Mouse (Mus musculus) lung, postnatal 14 days (tissue): Measurements from ENCODE around the gene Frmd4a.

ENCODE experiments used
- DNase-seq: peaks from one replicate; pipeline ENCODE4 v3.0.0; 2021

Gene Frmd4a

DNA sequence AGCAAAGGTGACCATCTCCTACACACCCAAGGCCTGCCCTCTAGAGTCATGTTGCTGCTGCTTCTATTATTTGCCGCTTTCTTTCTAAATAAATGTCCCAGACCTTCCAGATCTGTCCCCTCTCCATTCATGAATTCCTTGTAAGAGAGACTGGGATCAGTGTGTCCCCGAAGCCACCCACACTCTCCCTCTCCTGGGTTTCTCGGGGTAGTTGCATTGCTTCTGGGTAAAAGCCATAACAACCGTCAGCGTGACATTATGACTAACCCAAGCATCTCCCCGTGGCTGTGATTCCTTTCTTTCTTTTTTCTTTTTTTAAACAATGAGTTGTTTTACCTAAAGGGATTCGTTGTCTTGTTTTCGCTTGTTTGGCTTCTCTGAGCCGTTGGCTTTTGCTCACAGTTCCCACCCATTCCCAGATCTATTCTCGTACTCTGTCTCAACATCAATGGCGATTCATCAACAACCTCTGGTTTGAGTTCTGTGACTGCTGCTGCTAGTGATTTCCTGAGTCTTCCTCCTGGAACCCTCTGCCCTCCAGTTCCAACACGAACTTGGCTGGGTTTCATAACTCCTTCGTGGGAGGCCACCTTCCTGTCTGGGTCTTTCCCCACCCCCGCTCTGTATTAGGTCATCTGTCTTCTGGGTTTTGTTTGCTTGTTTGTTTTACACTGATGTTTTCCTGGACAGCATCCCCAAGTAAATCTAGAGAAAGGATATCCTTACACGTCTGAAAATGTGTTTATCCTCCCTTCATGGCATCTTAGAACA is 483.9 kb downstream of the Frmd4a start:
- DNase-seq: peak; percentile 51

DNA sequence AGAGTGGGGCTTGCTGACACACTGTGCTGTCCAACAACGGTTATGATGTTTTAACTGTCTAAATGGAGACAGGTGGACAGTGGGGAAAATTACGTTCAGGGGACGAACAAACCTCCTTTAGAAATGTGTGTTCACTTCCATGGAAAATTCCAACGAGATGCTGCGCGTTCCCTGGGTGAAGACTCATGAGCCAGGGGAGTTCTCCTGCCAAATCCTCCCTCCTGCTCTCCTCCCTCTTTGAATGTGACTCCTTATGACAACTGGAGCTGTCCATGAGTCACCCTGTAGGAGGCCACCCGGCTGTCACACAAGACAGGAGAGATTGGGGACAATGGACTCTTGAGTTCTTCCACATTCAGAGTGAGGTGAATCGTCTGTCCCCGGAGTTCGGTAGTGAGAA is 486.9 kb downstream of the Frmd4a start:
- no peak for DNase-seq

DNA sequence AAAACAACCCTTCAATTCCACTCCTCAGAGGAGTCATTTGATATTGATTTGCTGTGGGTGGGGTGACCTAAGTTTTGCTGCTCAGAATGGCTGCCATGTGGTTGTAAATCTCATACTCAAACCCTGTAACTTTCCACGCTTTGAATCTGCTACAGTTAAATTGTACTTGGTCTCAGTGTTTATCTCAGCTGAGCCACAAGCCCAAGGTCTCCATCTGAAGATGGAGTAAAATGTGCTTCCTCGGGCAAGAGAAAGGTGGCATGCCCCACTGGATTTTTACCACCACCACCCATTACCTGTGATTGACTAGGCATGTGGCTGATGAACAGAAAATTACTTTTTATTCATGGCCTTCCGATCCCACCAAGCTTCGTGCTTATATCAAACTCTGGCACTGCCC is 488.2 kb downstream of the Frmd4a start:
- DNase-seq: no peak

DNA sequence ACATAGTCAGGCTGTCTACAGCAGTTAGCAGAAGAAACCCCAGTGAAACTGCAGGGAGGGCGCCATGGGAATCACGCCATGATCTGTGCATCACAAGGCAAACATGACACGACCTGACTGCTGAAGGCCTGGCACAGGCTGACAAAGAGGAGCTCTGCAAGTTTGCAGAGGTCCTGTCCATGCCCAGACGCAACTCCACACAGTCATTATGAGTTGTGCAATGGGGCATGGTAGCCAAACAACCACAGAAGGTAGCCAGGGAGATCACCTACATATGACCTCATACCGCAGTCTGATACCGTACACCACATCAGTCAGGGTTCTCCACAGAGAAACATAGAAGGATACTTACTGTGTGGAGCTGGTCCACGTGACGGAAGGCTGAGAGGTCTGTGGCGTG is 489.1 kb downstream of the Frmd4a start:
- DNase-seq: no peak

DNA sequence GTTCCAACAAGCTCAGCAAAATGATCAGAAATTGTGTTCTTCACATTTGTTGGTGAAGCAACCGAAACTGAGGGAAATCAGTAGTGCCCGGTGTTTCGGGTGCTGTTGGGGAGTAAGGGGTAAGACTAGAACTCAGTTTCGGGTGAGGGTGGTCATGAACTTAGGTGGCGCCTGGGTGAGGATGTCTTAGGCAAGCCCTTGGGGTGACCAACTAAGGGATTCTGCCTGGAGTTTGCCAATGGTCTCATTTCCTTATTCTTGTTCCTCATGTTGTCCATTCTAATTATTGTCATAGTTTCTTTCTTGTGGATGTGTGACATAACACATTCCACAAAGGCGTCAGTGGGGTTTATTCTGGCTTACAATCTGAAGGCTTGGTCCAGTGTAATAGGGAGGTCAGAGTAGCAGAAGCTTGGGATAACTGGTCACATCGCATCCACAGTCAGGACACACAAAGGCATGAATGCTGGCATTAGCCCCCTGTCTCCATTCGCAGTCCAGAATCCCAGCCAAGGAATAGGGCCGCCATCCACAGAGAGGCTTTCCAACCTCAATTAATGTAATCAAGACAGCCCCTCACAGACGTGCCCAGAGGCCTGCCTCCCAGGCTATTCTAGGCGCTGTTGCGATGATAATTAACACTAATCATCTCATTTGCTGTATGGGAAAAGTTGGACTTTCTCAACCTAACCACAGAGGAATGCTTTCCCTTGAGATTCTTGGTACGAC is 490.5 kb downstream of the Frmd4a start:
- DNase-seq: no peak

DNA sequence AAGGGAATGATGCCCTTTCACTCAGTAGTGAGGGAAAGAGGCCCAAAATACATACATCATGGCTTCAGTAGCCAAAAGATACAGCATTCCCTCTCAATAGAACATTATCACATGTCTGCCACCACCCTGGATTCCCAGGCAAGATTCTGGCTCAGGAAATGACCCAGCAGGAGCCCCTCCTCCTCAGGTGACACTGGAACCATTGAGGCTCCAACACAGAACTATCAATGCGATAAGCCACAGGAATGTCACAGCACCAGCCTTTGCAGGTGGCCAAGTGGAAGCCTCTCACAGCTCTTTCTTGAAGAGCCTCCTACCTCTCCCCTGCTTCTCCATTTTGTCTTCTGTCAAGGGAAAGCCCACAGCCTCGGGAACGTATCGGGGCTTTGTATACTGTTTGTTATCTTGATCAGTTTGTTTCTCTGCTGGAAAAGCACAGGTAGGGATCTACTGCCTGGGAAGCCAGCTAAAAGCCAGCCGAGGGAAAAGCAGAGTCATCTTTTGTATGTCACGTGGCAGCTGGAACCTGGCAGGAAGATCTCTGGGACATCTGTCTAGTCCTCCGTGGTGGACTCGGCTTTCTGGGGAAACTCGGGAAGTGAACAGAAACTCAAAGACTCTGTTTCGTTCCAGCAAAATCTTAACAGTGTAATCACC is 491.6 kb downstream of the Frmd4a start:
- no peak for DNase-seq

DNA sequence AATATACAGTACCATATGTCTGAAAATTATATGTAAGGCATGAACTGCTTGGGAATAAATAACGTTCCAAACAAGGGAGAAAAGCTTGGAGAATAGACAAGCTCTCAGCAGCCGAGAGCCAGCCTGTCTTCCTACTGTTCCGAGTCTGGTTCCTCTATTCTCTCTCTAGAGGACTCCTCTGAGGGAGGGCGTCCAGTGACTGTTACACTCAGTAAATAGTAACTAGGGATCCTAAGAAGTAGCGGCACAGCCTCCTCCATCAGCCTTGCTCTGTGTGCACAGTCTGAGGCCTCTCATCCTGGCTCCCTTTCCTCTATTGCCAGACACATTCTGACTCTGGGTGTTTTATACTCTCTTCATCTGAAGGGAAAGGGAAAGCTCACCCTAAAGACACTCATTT is 492.2 kb downstream of the Frmd4a start:
- no peak for DNase-seq

DNA sequence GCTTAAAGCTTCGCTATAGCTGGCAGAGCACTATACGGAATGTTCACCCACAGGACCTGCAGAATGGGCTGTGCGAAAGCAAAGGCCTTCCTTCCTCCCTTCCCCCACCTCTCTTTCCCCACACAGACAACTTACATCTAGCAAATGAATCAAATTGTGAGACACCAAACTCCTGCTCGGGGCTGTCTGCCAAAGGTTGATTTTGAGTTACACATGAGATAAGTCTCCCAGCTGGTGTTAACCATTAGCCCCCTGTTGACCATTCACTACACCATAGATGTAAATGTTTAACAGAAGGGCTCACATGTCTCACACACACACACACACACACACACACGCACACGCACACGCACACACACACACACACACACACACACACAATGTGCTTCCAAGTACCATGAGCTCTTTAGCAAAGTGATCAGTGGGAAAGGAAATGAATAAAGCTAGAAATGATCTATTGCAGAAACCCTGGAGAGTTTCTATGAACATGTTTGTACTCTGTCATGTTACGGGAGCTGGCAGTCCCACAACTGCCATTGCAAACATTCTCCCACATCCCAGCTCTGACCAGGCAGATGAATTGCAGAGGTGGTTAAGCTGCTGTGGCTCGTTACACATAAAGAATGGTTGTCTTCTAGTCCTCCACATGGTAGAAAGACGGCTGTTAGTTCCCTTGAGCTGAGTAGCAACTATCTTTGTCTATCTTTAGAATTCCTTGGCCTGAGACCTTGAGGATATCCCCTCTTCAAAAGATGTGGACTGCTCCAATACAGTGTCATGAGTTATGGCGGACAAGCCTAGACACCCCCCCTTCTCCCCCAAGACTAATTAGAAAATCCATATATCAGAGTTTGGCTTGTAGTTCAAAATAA is 492.9 kb downstream of the Frmd4a start:
- no peak for DNase-seq

DNA sequence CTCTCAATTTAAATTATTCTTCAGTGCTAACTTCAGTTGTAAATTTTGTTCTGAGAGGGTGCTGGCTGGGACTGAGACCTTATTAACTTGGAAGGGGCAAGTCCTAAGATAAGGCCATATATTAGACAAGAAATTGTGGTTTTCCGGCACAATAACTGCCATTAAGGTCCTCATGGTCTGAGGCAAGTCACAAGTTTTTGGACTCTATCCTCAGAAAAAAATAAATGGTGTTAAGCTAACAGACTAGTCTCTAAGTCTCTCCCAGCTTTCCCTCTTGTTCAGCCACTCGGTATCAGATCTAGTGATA is 493.5 kb downstream of the Frmd4a start:
- no peak for DNase-seq

DNA sequence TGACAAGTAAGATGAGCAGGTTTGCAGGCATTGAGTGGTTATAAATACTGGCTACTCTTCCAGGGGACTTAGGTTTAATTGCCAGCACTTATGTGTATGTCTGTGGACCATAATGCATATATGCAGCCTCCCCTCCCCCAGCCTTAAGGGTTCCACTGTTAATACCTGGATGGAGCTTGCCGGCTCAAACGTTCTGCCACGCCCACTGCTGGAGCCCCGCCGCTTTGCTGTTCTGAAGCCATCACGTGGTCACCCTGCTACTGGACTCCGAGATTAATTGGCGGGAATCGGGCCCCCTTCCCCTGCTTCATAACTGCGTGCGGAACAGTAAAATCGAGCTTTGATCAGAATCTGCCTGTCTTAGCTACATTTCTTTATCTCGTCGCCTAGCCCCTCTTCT is 495.1 kb downstream of the Frmd4a start:
- no peak for DNase-seq

DNA sequence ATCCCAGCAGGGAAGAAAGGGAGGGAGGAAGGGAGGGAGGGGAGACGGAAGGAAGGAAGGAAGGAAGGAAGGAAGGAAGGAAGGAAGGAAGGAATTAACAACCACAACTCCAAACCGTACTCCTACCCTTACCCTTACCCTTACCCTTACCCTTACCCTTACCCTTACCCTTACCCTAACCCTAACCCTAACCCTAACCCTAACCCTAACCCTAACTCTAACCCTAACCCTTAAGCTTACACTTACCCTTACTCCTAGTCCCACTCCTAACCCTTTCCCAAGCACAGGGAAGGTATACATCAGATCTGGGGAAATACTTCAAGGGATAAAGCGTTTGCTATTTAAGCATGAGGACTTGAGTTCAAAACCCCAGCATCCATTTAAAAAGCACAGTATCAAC is 498.4 kb downstream of the Frmd4a start:
- DNase-seq: no peak

DNA sequence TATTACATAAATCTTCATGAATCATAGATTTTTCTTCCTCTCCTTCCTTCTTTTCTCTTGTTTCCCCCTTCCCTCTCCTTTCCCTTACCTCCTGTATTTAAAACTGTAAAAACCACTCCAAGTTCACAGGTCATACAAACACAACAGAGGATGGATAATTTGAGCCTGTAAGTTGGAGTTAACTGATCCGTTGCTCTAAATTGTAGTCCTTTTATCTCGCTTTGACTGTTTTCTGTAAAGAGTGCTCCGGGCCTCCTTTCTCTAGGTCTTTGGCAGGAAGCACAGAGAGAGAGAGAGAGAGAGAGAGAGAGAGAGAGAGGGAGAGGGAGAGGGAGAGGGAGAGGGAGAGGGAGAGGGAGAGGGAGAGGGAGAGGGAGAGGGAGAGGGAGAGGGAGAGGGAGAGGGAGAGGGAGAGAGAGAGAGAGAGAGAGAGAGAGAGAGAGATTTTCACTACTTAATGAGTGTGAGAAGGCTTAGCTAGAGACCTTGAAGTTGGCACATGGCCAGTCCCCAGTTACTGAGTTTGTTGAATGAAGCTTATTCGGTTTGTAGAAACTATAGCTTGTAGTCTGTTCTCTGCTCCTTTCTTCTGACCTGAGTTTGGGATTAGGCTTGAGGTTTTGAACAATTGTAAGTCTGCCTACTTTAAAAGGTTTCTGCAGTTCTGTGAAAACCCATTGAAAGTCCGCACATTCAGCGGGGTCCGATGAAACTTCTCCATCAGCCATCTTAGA is 499.5 kb downstream of the Frmd4a start:
- DNase-seq: peak; percentile 59

DNA sequence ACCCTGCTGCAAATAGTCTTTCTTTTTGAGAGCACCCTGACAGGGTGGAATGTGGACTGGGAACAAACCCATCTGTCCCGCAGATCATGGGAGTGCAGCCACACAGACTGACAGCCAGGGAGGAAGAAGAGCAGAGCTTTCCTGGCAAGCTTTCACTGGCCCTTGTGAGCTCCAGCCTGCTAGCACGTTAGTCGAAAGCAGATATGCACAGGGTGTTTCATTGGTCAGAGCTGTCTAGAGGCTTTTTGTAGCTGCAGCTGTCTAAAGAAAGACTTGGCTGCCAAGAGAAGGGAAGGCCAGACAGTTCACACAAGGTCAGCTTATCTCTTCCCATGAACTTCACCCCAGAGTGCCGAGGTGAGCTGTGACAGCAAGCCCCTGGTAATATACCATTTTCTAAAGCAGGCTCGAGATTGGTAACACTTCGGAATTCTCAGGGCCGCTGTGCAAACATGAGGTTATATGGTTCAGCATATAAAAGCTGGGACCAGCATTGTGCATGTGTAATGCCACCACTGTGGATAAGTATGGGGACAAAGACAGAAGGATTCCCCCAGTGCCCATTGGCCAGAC is 500.1 kb downstream of the Frmd4a start:
- DNase-seq: peak; percentile 44

DNA sequence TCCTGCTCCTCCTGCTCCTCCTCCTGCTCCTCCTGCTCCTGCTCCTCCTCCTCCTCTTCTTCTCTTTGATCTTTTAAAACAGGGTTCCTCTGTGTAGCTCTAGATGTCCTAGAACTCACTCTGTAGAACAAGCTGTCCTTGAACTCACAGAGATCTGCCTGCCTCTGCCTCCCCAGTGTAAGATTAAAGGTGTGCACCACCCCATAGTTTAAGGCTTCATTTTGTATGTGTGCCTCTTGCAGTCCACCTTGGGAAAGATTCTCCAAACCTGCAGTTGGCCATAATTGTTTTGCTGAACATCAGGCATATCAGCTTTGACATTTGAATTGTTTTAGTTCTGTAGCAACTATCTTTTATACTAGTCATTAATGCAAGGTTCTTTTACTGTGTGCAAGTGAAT is 501.0 kb downstream of the Frmd4a start:
- no peak for DNase-seq

DNA sequence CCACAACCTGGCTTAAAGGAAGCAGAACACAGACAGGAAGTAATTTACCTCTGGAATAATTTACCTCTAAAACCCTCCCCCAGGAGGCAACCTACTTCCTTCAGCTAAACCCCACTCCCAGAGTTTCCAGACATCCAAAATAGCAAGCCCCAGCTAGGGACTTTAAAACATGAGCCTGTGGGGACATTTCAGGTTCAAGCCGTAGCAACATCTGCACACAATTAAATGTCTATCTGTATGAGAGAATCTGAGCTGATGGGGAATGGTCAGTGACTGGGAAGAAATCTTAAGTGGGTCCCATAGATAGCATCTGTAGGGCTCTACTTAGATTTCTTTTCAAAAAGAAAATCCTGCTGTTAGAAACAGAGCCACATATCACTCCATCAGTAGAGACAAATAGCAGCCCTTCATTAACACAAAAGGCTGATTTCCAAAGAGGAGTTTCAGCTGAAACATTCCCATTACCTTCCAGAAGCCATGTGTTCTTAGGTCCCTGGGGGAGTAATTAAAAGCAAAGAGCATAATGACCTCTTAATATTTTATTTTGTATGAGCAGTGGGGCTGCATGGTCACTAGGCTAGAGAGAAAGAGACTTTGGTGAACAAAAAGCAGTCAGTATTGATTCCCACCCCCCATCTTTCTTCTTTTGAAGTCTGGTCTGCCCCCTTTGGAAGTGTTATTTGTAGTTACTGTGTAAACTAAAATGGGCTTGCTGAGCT is 505.4 kb downstream of the Frmd4a start:
- DNase-seq: no peak

DNA sequence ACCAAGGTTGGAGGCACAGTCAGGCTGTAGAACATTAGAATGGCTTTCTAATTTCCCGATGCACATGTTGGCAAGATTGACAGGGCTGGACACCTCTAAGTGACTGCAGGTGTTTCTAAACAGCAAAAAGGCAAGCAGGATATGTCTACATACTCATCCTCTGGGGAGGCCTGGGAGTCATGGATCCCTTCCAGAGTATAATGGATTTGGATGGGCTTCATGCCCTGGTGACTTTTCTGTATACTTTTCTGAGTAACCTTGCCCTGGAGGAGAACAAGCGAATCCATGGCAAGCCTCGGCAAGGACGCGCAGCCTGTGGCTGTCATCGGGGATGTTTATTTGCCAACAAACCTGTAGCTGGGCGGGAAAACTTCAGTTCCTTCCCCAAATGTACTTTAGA is 509.6 kb downstream of the Frmd4a start:
- no peak for DNase-seq

DNA sequence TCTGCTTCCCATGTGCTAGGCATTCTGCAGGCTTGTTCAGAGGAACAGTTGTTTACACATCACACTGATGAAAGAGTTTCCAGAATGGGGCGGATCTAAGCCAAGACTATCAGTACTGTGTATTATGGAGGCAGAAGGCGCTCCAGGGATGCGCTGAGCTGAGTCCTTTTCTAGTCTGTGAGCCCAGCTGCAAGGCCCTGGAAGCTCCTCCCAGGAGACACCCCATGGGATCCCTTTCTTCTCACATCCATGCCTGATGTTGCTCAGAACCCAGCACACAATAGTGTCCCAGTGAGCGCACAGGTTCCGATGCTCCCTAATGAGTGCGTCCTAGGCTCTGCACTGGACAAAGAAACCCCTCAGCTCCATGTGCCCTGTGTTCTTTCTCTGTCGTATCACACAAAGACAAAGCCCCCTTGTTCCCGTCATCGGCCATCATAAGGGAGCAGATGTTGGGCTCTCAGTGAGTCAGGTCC is 511.8 kb downstream of the Frmd4a start:
- no peak for DNase-seq

DNA sequence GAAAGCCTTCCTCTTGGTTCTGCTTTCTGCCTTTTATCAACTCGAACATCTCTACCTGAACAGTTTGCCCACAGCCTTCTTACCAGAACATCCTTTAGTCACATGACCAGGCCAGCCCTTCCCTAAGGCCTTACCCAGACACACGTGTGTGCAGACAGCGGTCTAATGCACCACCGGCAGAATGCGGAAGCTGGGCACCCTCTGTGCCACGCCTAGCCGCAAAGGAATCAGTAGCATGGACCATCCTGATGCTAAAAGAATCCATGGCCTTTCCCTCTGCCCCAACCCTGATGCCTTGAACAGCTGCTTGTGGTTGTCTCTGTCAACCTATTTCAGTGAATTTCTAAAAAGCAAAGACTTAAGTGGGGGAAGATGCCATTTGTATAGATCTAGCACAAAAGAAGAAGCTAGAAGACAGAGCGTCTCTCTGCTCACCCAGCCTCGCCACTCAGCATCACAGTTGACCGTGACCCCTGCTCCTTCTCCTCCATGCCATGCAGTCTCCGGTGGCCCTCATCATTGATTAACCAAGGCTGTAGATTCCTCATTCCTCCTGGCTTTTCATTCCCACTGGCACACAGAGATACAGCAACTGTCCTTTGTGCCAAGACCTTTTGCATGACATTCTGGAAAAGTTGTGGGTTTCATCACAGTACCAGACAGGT is 514.1 kb downstream of the Frmd4a start:
- DNase-seq: no peak

DNA sequence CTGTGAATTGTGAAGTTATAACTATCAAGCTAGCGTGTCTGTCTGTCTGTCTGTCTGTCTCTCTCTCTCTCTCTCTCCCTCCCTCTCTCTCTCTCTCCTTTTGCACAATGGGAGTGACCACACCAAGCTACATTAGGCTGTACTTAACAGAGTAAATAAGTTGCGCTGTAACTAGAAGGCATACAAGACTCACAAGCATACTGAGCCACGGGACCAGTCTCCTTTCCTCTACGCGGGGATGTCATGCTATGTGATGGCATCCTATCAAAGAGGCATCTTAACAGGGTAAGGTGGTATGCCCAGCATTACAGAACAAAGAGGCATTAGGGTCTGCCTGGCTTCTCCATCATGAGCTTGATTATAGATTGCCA is 514.7 kb downstream of the Frmd4a start:
- no peak for DNase-seq

DNA sequence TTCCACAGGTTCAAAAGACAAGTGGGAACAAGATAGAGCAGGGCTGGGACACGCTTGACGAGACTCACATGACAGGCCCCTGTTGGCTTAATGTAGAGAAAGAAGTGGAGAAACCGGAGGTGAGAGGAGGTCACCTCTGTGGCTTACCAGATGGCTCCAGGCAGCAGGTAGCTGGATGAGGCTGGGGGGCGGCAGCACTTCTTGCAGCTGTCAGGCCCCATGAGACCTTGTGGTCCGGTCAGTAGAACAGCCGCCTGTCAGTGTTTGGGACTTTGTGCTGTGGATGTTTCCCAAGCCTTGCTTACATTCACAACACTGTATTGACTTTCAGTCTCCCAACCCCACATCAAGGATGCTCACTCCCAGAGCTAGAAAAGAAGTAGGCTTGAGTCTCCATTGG is 515.4 kb downstream of the Frmd4a start:
- no peak for DNase-seq
